Mouse (Mus musculus): Measurements from ENCODE around the gene Hmox1.
A peak's percentile ranks its signal among the peaks of the same experiment; 100 is the strongest.

Gene Hmox1

GRCm38 (mm10) chr8:75088989-75089881, 4.2 kb upstream of the Hmox1 start:
- peak; percentile 90 for DNase-seq

GRCm38 (mm10) chr8:75090781-75091365, 2.5 kb upstream of the Hmox1 start:
- no peak for DNase-seq

GRCm38 (mm10) chr8:75102956-75103355, 9.5 kb downstream of the Hmox1 start:
- no peak for DNase-seq

- DNase-seq = no peak
Observed at GRCm38 (mm10) chr8:75103376-75103878, 10.0 kb downstream of the Hmox1 start.

GRCm38 (mm10) chr8:75108527-75109235, 15.3 kb downstream of the Hmox1 start:
- DNase-seq = peak; percentile 91

GRCm38 (mm10) chr8:75109236-75109967, 16.0 kb downstream of the Hmox1 start, which contains the start of gene Mcm5:
TSS of gene Mcm5 (plus strand) at chr8:75109569.
- DNase-seq = peak; percentile 99

GRCm38 (mm10) chr8:75110093-75110492, 16.7 kb downstream of the Hmox1 start:
- peak; percentile 18 for DNase-seq

GRCm38 (mm10) chr8:75118505-75118904, 25.1 kb downstream of the Hmox1 start:
- no peak for DNase-seq

- no peak for DNase-seq
Observed at GRCm38 (mm10) chr8:75119287-75119686, 25.9 kb downstream of the Hmox1 start.

- no peak for DNase-seq
Observed at GRCm38 (mm10) chr8:75119747-75120146, 26.3 kb downstream of the Hmox1 start.

GRCm38 (mm10) chr8:75127406-75127805, 34.0 kb downstream of the Hmox1 start:
- DNase-seq = no peak

GRCm38 (mm10) chr8:75132485-75132884, 39.1 kb downstream of the Hmox1 start:
- peak; percentile 79 for DNase-seq

GRCm38 (mm10) chr8:75133399-75133798, 40.0 kb downstream of the Hmox1 start:
- no peak for DNase-seq

- DNase-seq = peak; percentile 37
Observed at GRCm38 (mm10) chr8:75134603-75135391, 41.4 kb downstream of the Hmox1 start.

- DNase-seq = no peak
Observed at GRCm38 (mm10) chr8:75135756-75136155, 42.3 kb downstream of the Hmox1 start.

- DNase-seq = no peak
Observed at GRCm38 (mm10) chr8:75136256-75136655, 42.8 kb downstream of the Hmox1 start.

- DNase-seq = no peak
Observed at GRCm38 (mm10) chr8:75137536-75137935, 44.1 kb downstream of the Hmox1 start.

All from kidney, postnatal 10 days (tissue).